Mouse (Mus musculus) neural tube, embryonic 14.5 days (tissue): ENCODE results near the gene Med12. TPM values are rescaled to one million over a fixed set of nuclear protein-coding genes. Genes with fewer than 3 reads are reported as not detected.

ENCODE experiments used
- ATAC-seq: fragments of 200-750 bp; cut with Nextera tagmentation; 2 replicates; pipeline ENCODE4 v1.8.0; 2017; ENCODE audit warnings: low read depth, mild to moderate bottlenecking, moderate TSS enrichment, moderate library complexity
- H3K27ac ChIP-seq: fragments of 300-500 bp; sonication (generic); 2 replicates; pipeline ENCODE4 v1.5.1; 2014; ENCODE audit warnings: low read depth, mild to moderate bottlenecking, control low read depth, low read length, moderate library complexity, mixed read lengths
- H3K27me3 ChIP-seq: fragments of 300-500 bp; sonication (generic); 2 replicates; pipeline ENCODE4 v1.6.1; 2014; ENCODE audit warnings: low read length; ENCODE audit not compliant: control insufficient read depth, insufficient read depth
- H3K36me3 ChIP-seq: fragments of 300-500 bp; sonication (generic); 2 replicates; pipeline ENCODE4 v1.6.1; 2014; ENCODE audit warnings: low read length, mixed read lengths; ENCODE audit not compliant: control insufficient read depth, insufficient read depth
- H3K4me1 ChIP-seq: fragments of 300-500 bp; sonication (generic); 2 replicates; pipeline ENCODE4 v1.6.1; 2014; ENCODE audit warnings: low read length; ENCODE audit not compliant: control insufficient read depth, insufficient read depth
- H3K4me2 ChIP-seq: fragments of 300-500 bp; sonication (generic); 2 replicates; pipeline ENCODE4 v1.6.1; 2014; ENCODE audit warnings: mild to moderate bottlenecking, low read depth, low read length, control low read depth
- H3K4me3 ChIP-seq: fragments of 300-500 bp; sonication (generic); 2 replicates; pipeline ENCODE4 v1.5.1; 2014; ENCODE audit warnings: low read depth, low read length, control low read depth, mixed read lengths
- H3K9ac ChIP-seq: fragments of 300-500 bp; sonication (generic); replicated peaks from 2 replicates; pipeline ENCODE4 v1.6.1; 2014; ENCODE audit warnings: low read depth, mild to moderate bottlenecking, control low read depth, low read length, mixed read lengths
- H3K9me3 ChIP-seq: fragments of 300-500 bp; sonication (generic); 2 replicates; pipeline ENCODE4 v1.6.1; 2016; ENCODE audit warnings: low read length; ENCODE audit not compliant: control insufficient read depth
- WGBS: fragments of 180-500 bp; shearing (Covaris S2); extraction: QIAGEN DNeasy Blood & Tissue Kit; methylation state at CpG from one replicate; pipeline ENCODE4 v1.1.7; 2014; 5-methylcytosine and 5-hydroxymethylcytosine counted together
- polyA plus RNA-seq: library from polyadenylated mRNA; unstranded; fragments of >200 nt; fragmentation: Nextera tagmentation; extraction: Ambion mirVana; gene quantifications from 2 replicates; pipeline ENCODE4 v1.2.1, GENCODE M21; 2014

Med12 gene
- polyA plus RNA-seq = 32.0 and 34.2 TPM in 2 replicates

- H3K9me3 ChIP-seq = no peaks in the 10 kb centered on the region
- WGBS = 26% methylated on average over 47 of the region's 54 CpGs
- peak within 1 kb of the TSS; percentile 48 for H3K4me2 ChIP-seq
- peak within 1 kb of the TSS; percentile 58 for H3K27ac ChIP-seq
- H3K36me3 ChIP-seq = no peaks in the 10 kb centered on the region; the same call in 1 of the 2 replicates
- H3K27me3 ChIP-seq = no peaks in the 10 kb centered on the region
- H3K4me1 ChIP-seq = no peaks in the 10 kb centered on the region
- peak within 1 kb of the TSS; percentile 41 for H3K4me3 ChIP-seq
- ATAC-seq = peak; percentile 98
- H3K9ac ChIP-seq = peak within 1 kb of the TSS; percentile 48
These were observed at the start of gene Med12 for GRCm38 (mm10) chrX:101273875-101274738. Gene Med12 (plus strand): TSS chrX:101274030.

- H3K9me3 ChIP-seq = no peaks in the 10 kb centered on the region
- WGBS = 29% methylated on average over 1 of the region's 1 CpGs
- no peaks in the 10 kb centered on the region for H3K27me3 ChIP-seq
- H3K4me2 ChIP-seq = no peak overlapping the region
- no peak overlapping the region for H3K4me3 ChIP-seq
- H3K27ac ChIP-seq = no peak overlapping the region
- ATAC-seq = no peak
- no peaks in the 10 kb centered on the region for H3K36me3 ChIP-seq
- no peak overlapping the region for H3K9ac ChIP-seq
- H3K4me1 ChIP-seq = no peaks in the 10 kb centered on the region
These were observed 28.8 kb upstream of the Med12 start for GRCm38 (mm10) chrX:101245011-101245410.

GRCm38 (mm10) chrX:101253952-101254729 is 19.7 kb upstream of the Med12 start, which contains the start of gene Foxo4:
Gene Foxo4 (plus strand): TSS chrX:101254528.
- H3K4me1 ChIP-seq = no peaks in the 10 kb centered on the region
- H3K36me3 ChIP-seq = no peaks in the 10 kb centered on the region
- peak within 1 kb of the TSS; percentile 41 for H3K9ac ChIP-seq
- H3K4me3 ChIP-seq = peak within 1 kb of the TSS; percentile 43
- H3K4me2 ChIP-seq = peak within 1 kb of the TSS; percentile 58
- no peaks in the 10 kb centered on the region for H3K9me3 ChIP-seq
- H3K27ac ChIP-seq = no peak within 1 kb of the TSS
- ATAC-seq = peak; percentile 93
- no peaks in the 10 kb centered on the region for H3K27me3 ChIP-seq
- 17% methylated on average over 46 of the region's 47 CpGs for WGBS

GRCm38 (mm10) chrX:101254740-101255139 is 19.1 kb upstream of the Med12 start:
- peak overlapping the region; percentile 41 for H3K9ac ChIP-seq
- peak overlapping the region; percentile 43 for H3K4me3 ChIP-seq
- H3K9me3 ChIP-seq = no peaks in the 10 kb centered on the region
- H3K36me3 ChIP-seq = no peaks in the 10 kb centered on the region
- H3K4me1 ChIP-seq = no peaks in the 10 kb centered on the region
- no peaks in the 10 kb centered on the region for H3K27me3 ChIP-seq
- peak overlapping the region; percentile 58 for H3K4me2 ChIP-seq
- H3K27ac ChIP-seq = no peak overlapping the region
- ATAC-seq = peak; percentile 12; the same call in 1 of the 2 replicates
- 16% methylated on average over 26 of the region's 26 CpGs for WGBS

GRCm38 (mm10) chrX:101256603-101257002 is 17.2 kb upstream of the Med12 start:
- H3K9ac ChIP-seq = no peak overlapping the region
- no peaks in the 10 kb centered on the region for H3K27me3 ChIP-seq
- no peaks in the 10 kb centered on the region for H3K4me1 ChIP-seq
- H3K36me3 ChIP-seq = no peaks in the 10 kb centered on the region
- no peak overlapping the region for H3K4me2 ChIP-seq
- 83% methylated on average over 13 of the region's 13 CpGs for WGBS
- H3K27ac ChIP-seq = no peak overlapping the region
- ATAC-seq = no peak
- no peaks in the 10 kb centered on the region for H3K9me3 ChIP-seq
- no peak overlapping the region for H3K4me3 ChIP-seq

- Histone ChIP-seq H3K9ac (no peak overlapping the region), H3K4me3 (no peak overlapping the region), H3K9me3 (no peaks in the 10 kb centered on the region), H3K27me3 (no peaks in the 10 kb centered on the region), H3K27ac (no peak overlapping the region), H3K4me1 (no peaks in the 10 kb centered on the region), H3K36me3 (no peaks in the 10 kb centered on the region), H3K4me2 (no peak overlapping the region)
- peak; percentile 49; the same call in 1 of the 2 replicates for ATAC-seq
- WGBS = 9% methylated on average over 11 of the region's 13 CpGs
These were observed 13.1 kb upstream of the Med12 start for GRCm38 (mm10) chrX:101260441-101261325.

GRCm38 (mm10) chrX:101263892-101264291 is 9.9 kb upstream of the Med12 start, which contains the start of gene Gm614:
Gene Gm614 (minus strand): TSS chrX:101263992.
- no peak for ATAC-seq
- no peaks in the 10 kb centered on the region for H3K27me3 ChIP-seq
- H3K4me1 ChIP-seq = no peaks in the 10 kb centered on the region
- no peaks in the 10 kb centered on the region for H3K36me3 ChIP-seq
- H3K9me3 ChIP-seq = no peaks in the 10 kb centered on the region
- WGBS = 91% methylated on average over 1 of the region's 1 CpGs
- H3K9ac ChIP-seq = no peak within 1 kb of the TSS
- no peak within 1 kb of the TSS for H3K27ac ChIP-seq
- no peak within 1 kb of the TSS for H3K4me2 ChIP-seq
- H3K4me3 ChIP-seq = no peak within 1 kb of the TSS

- H3K9me3 ChIP-seq = no peaks in the 10 kb centered on the region
- no peaks in the 10 kb centered on the region for H3K27me3 ChIP-seq
- 97% methylated on average over 6 of the region's 6 CpGs for WGBS
- no peak overlapping the region for H3K4me3 ChIP-seq
- H3K27ac ChIP-seq = no peak overlapping the region
- no peak overlapping the region for H3K4me2 ChIP-seq
- H3K36me3 ChIP-seq = no peaks in the 10 kb centered on the region
- ATAC-seq = no peak
- H3K9ac ChIP-seq = no peak overlapping the region
- no peaks in the 10 kb centered on the region for H3K4me1 ChIP-seq
These were observed 7.2 kb upstream of the Med12 start for GRCm38 (mm10) chrX:101266631-101267030.
